Mouse (Mus musculus) retina, postnatal 1 day (tissue): ENCODE measurements around the gene Fam169a.

Experiments used
- DNase-seq: peaks from one replicate; pipeline ENCODE4 v3.0.0-alpha.2; 2012

Fam169a gene

GRCm38 (mm10) chr13:97066649-97067550, at the start of gene Fam169a:
Gene Fam169a (plus strand): TSS chr13:97067286.
- no peak for DNase-seq

GRCm38 (mm10) chr13:97017711-97018110, 49.4 kb upstream of the Fam169a start:
- no peak for DNase-seq

- no peak for DNase-seq
These were observed 47.0 kb upstream of the Fam169a start for GRCm38 (mm10) chr13:97020122-97020521.

- DNase-seq = no peak
These were observed 45.2 kb upstream of the Fam169a start for GRCm38 (mm10) chr13:97021906-97022305.

- DNase-seq = no peak
These were observed 37.0 kb upstream of the Fam169a start for GRCm38 (mm10) chr13:97030075-97030474.

GRCm38 (mm10) chr13:97034262-97034661, 32.8 kb upstream of the Fam169a start, which contains the start of gene 1700029F12Rik:
Gene 1700029F12Rik (minus strand): TSS chr13:97034362.
- DNase-seq = no peak

GRCm38 (mm10) chr13:97051158-97051557, 15.9 kb upstream of the Fam169a start:
- DNase-seq = no peak

GRCm38 (mm10) chr13:97052667-97053066, 14.4 kb upstream of the Fam169a start:
- DNase-seq = peak; percentile 86

- peak; percentile 32 for DNase-seq
These were observed 13.2 kb upstream of the Fam169a start for GRCm38 (mm10) chr13:97053844-97054243.

- no peak for DNase-seq
These were observed 9.3 kb upstream of the Fam169a start for GRCm38 (mm10) chr13:97057817-97058216.

GRCm38 (mm10) chr13:97059746-97060145, 7.3 kb upstream of the Fam169a start:
- DNase-seq = no peak

GRCm38 (mm10) chr13:97060331-97060730, 6.8 kb upstream of the Fam169a start:
- DNase-seq = no peak

- DNase-seq = no peak
These were observed 4.9 kb upstream of the Fam169a start for GRCm38 (mm10) chr13:97062151-97062550.

GRCm38 (mm10) chr13:97063431-97063830, 3.7 kb upstream of the Fam169a start:
- no peak for DNase-seq

- no peak for DNase-seq
These were observed 2.7 kb upstream of the Fam169a start for GRCm38 (mm10) chr13:97064413-97064812.

GRCm38 (mm10) chr13:97064844-97065621, 2.1 kb upstream of the Fam169a start:
- DNase-seq = peak; percentile 31

- no peak for DNase-seq
These were observed 605 bp downstream of the Fam169a start for GRCm38 (mm10) chr13:97067691-97068090.

GRCm38 (mm10) chr13:97068151-97068550, 1.1 kb downstream of the Fam169a start:
- no peak for DNase-seq

- DNase-seq = peak; percentile 70
These were observed 4.0 kb downstream of the Fam169a start for GRCm38 (mm10) chr13:97070931-97071625.

- peak; percentile 73 for DNase-seq
These were observed 4.6 kb downstream of the Fam169a start for GRCm38 (mm10) chr13:97071626-97072241.

GRCm38 (mm10) chr13:97073497-97073896, 6.4 kb downstream of the Fam169a start:
- no peak for DNase-seq

GRCm38 (mm10) chr13:97077556-97077955, 10.5 kb downstream of the Fam169a start:
- DNase-seq = no peak

GRCm38 (mm10) chr13:97080201-97080600, 13.1 kb downstream of the Fam169a start:
- DNase-seq = no peak
